Mouse (Mus musculus) myocyte (in vitro differentiated cells): ENCODE measurements around the gene Knstrn.
A peak's percentile ranks its signal among the peaks of the same experiment; 100 is the strongest.

ENCODE experiments used
- CEBPB ChIP-seq: IDR thresholded peaks from 2 replicates; pipeline ENCODE4 v1.6.1; 2011; ENCODE audit warnings: mild to moderate bottlenecking, moderate library complexity; ENCODE audit not compliant: poor library complexity, insufficient read depth, severe bottlenecking
- E2F4 ChIP-seq: IDR thresholded peaks from one replicate; pipeline ENCODE4 v1.6.1; 2011; ENCODE audit warnings: mild to moderate bottlenecking, control low read depth, moderate library complexity; ENCODE audit not compliant: insufficient read depth
- MAX ChIP-seq: IDR thresholded peaks from one replicate; pipeline ENCODE4 v1.6.1; 2011; ENCODE audit warnings: low read depth, mild to moderate bottlenecking, control low read depth
- MYOG ChIP-seq, 3 experiments: IDR thresholded peaks; one replicate each; pipeline ENCODE4 v1.6.1; 2011; ENCODE audit warnings: control low read depth in 2 of 3, low read depth in 2 of 3, mild to moderate bottlenecking in 2 of 3; ENCODE audit not compliant: insufficient read length in 2 of 3, control insufficient read depth in 1 of 3, insufficient read depth in 1 of 3
- POLR2A ChIP-seq: IDR thresholded peaks from one replicate; pipeline ENCODE4 v1.6.1; 2011; ENCODE audit warnings: low read depth, mild to moderate bottlenecking, control low read depth, moderate library complexity; ENCODE audit not compliant: insufficient read length
- POLR2AphosphoS2 ChIP-seq: IDR thresholded peaks from one replicate; pipeline ENCODE4 v1.6.1; 2011; ENCODE audit warnings: low read depth, control low read depth; ENCODE audit not compliant: insufficient read length
- REST ChIP-seq: IDR thresholded peaks from one replicate; pipeline ENCODE4 v1.6.1; 2011; ENCODE audit warnings: mild to moderate bottlenecking, control low read depth, moderate library complexity; ENCODE audit not compliant: insufficient read depth, insufficient read length
- SRF ChIP-seq: IDR thresholded peaks from one replicate; pipeline ENCODE4 v1.6.1; 2011; ENCODE audit warnings: low read depth; ENCODE audit not compliant: control insufficient read depth, insufficient read length
- TCF3 ChIP-seq: IDR thresholded peaks from one replicate; pipeline ENCODE4 v1.6.1; 2011; ENCODE audit warnings: low read depth, control low read depth; ENCODE audit not compliant: insufficient read length
- USF1 ChIP-seq: IDR thresholded peaks from one replicate; pipeline ENCODE4 v1.6.1; 2011; ENCODE audit warnings: low read depth, mild to moderate bottlenecking, control low read depth, moderate library complexity

DNA sequence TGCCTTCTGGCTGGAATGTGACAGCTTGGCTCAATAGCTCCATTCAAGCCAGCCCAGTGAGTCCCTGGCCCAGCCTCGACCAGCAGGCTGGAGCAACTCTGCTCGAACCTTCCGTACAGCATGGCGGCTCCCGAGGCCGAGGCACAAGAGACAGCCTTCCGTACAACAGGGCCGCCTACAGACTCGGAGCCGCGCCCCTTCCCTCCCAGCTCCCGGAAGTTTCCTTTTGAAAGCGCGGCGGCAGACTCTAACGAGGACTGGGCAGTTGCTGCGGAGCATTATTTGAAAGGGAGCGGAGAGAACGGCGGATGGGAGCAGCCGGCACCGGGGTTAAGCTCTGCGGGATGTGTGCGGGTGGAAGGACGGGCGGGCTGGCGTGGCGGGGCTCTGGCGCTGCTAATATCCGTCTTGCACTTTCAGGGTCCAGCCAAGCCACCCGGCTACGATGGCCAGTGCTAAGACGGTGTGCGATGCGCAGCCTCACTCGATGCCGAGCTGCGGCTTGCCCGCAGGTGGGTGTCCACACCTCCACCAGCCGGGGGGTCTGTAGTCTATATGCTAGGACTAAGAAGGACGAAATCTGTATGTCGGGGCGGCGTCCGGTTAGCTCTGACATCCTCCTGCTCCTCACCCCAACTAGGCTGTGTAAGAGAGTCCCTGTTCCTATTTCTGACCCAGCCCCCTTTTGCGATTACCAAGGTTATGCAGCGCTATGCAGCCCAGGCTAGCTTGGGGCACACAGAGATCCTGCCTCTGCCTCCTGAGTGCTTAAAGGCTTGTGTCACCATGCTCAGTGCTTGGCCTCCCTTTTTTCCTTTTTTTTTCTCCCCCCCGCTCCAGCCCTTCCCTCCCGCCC is at the start of gene Knstrn:
- TF ChIP-seq POLR2A: peak; percentile 57
- TF ChIP-seq E2F4: peak; percentile 98
- no peak for TF ChIP-seq MAX
- TF ChIP-seq TCF3: no peak
- no peak for TF ChIP-seq USF1
- no peak for TF ChIP-seq CEBPB
- no peak for TF ChIP-seq REST
- TF ChIP-seq MYOG (IDR thresholded peaks at IDR 0.05; ENCODE audit: control insufficient read depth in 1 of 3, insufficient read depth in 1 of 3, insufficient read length in 2 of 3, low read depth in 2 of 3): no peak
- TF ChIP-seq SRF: no peak
- no peak for TF ChIP-seq POLR2AphosphoS2
